Mouse (Mus musculus) midbrain, embryonic 10.5 days (tissue): Measurements from ENCODE around the gene Ccdc141. TPM values are rescaled to one million over a fixed set of nuclear protein-coding genes. Genes with fewer than 3 reads are reported as not detected.

Source experiments
- DNase-seq: peaks from one replicate; pipeline ENCODE4 v3.0.0-alpha.2; 2017; ENCODE audit warnings: low spot score
- H3K27ac ChIP-seq: fragments of 300-500 bp; sonication (generic); replicated peaks from 2 replicates; pipeline ENCODE4 v1.5.1; 2016; ENCODE audit warnings: mild to moderate bottlenecking
- H3K27me3 ChIP-seq: fragments of 300-500 bp; sonication (generic); 2 replicates; pipeline ENCODE4 v1.6.1; 2016; ENCODE audit warnings: low read depth, mild to moderate bottlenecking; ENCODE audit not compliant: poor library complexity, severe bottlenecking
- H3K36me3 ChIP-seq: fragments of 300-500 bp; sonication (generic); 2 replicates; pipeline ENCODE4 v1.6.1; 2016; ENCODE audit warnings: mild to moderate bottlenecking, moderate library complexity
- H3K4me1 ChIP-seq: fragments of 300-500 bp; sonication (generic); 2 replicates; pipeline ENCODE4 v1.6.1; 2016
- H3K4me3 ChIP-seq: fragments of 300-500 bp; sonication (generic); 2 replicates; pipeline ENCODE4 v1.5.1; 2016; ENCODE audit warnings: mild to moderate bottlenecking, moderate library complexity
- H3K9me3 ChIP-seq: fragments of 300-500 bp; sonication (generic); replicated peaks from 2 replicates; pipeline ENCODE4 v1.6.1; 2016; ENCODE audit warnings: mild to moderate bottlenecking
- WGBS: fragments of 180-500 bp; shearing (Covaris S2); methylation state at CpG from one replicate; pipeline ENCODE4 v1.1.7; 2016; 5-methylcytosine and 5-hydroxymethylcytosine counted together
- polyA plus RNA-seq: library from polyadenylated mRNA; unstranded; fragments of >200 nt; fragmentation: Nextera tagmentation; extraction: Ambion mirVana; gene quantifications from 2 replicates; pipeline ENCODE4 v1.2.1, GENCODE M21; 2016

The Ccdc141 gene
- polyA plus RNA-seq, 1 experiment from 2014 or later, result 4.3 TPM

GRCm38 (mm10) chr2:76981717-76982116 lies 188.7 kb downstream of the Ccdc141 start:
- Histone ChIP-seq H3K4me3 (no peak overlapping the region), H3K36me3 (no peaks in the 10 kb centered on the region), H3K4me1 (no peaks in the 10 kb centered on the region), H3K27ac (no peak overlapping the region), H3K9me3 (no peaks in the 10 kb centered on the region), H3K27me3 (no peaks in the 10 kb centered on the region)
- WGBS, result 77% methylated on average over 5 of the region's 5 CpGs
- DNase-seq, result no peak

- H3K4me3 ChIP-seq, result no peak overlapping the region
- H3K9me3 ChIP-seq, result no peaks in the 10 kb centered on the region
- no peaks in the 10 kb centered on the region for H3K27me3 ChIP-seq
- H3K27ac ChIP-seq, result no peak overlapping the region
- 46% methylated on average over 9 of the region's 9 CpGs for WGBS
- no peaks in the 10 kb centered on the region for H3K36me3 ChIP-seq
- no peak for DNase-seq
- H3K4me1 ChIP-seq, result no peaks in the 10 kb centered on the region
Observed at GRCm38 (mm10) chr2:76980146-76980545, 190.3 kb downstream of the Ccdc141 start.

GRCm38 (mm10) chr2:76977650-76978049 lies 192.8 kb downstream of the Ccdc141 start:
- 77% methylated on average over 6 of the region's 6 CpGs for WGBS
- Histone ChIP-seq H3K27me3 (no peaks in the 10 kb centered on the region), H3K4me3 (no peak overlapping the region), H3K9me3 (no peaks in the 10 kb centered on the region), H3K4me1 (no peaks in the 10 kb centered on the region), H3K36me3 (no peaks in the 10 kb centered on the region), H3K27ac (no peak overlapping the region)
- DNase-seq, result no peak

GRCm38 (mm10) chr2:76972051-76972450 lies 198.4 kb downstream of the Ccdc141 start:
- Histone ChIP-seq H3K4me1 (peaks cover 7% of the 10 kb centered on the region), H3K27ac (no peak overlapping the region), H3K4me3 (no peak overlapping the region), H3K9me3 (no peaks in the 10 kb centered on the region), H3K36me3 (no peaks in the 10 kb centered on the region), H3K27me3 (no peaks in the 10 kb centered on the region)
- DNase-seq, result no peak
- 63% methylated on average over 4 of the region's 4 CpGs for WGBS

- Histone ChIP-seq H3K4me3 (no peak overlapping the region), H3K36me3 (no peaks in the 10 kb centered on the region), H3K4me1 (peaks cover 7% of the 10 kb centered on the region), H3K9me3 (no peaks in the 10 kb centered on the region), H3K27ac (no peak overlapping the region), H3K27me3 (no peaks in the 10 kb centered on the region)
- 68% methylated on average over 5 of the region's 5 CpGs for WGBS
- no peak for DNase-seq
Observed at GRCm38 (mm10) chr2:76971069-76971468, 199.4 kb downstream of the Ccdc141 start.

- no peak for DNase-seq
- Histone ChIP-seq H3K27ac (no peak overlapping the region), H3K4me3 (no peak overlapping the region), H3K27me3 (no peaks in the 10 kb centered on the region), H3K4me1 (peaks cover 7% of the 10 kb centered on the region), H3K9me3 (no peaks in the 10 kb centered on the region), H3K36me3 (no peaks in the 10 kb centered on the region)
- WGBS, result 41% methylated on average over 4 of the region's 4 CpGs
Observed at GRCm38 (mm10) chr2:76970669-76971068, 199.8 kb downstream of the Ccdc141 start.

- Histone ChIP-seq H3K4me1 (peaks cover 7% of the 10 kb centered on the region), H3K36me3 (no peaks in the 10 kb centered on the region), H3K27ac (no peak overlapping the region), H3K27me3 (no peaks in the 10 kb centered on the region), H3K4me3 (no peak overlapping the region), H3K9me3 (no peaks in the 10 kb centered on the region)
- WGBS, result 71% methylated on average over 6 of the region's 6 CpGs
- no peak for DNase-seq
Observed at GRCm38 (mm10) chr2:76970204-76970603, 200.2 kb downstream of the Ccdc141 start.

- H3K4me1 ChIP-seq, result peaks cover 7% of the 10 kb centered on the region
- no peaks in the 10 kb centered on the region for H3K9me3 ChIP-seq
- H3K27me3 ChIP-seq, result no peaks in the 10 kb centered on the region
- H3K36me3 ChIP-seq, result no peaks in the 10 kb centered on the region
- H3K27ac ChIP-seq, result no peak overlapping the region
- WGBS, result 80% methylated on average over 21 of the region's 21 CpGs
- no peak for DNase-seq
- no peak overlapping the region for H3K4me3 ChIP-seq
Observed at GRCm38 (mm10) chr2:76969637-76970036, 200.8 kb downstream of the Ccdc141 start.

- no peak overlapping the region for H3K27ac ChIP-seq
- no peaks in the 10 kb centered on the region for H3K9me3 ChIP-seq
- no peak overlapping the region for H3K4me3 ChIP-seq
- 34% methylated on average over 8 of the region's 8 CpGs for WGBS
- no peaks in the 10 kb centered on the region for H3K27me3 ChIP-seq
- H3K4me1 ChIP-seq, result peaks cover 7% of the 10 kb centered on the region
- peak; percentile 72 for DNase-seq
- no peaks in the 10 kb centered on the region for H3K36me3 ChIP-seq
Observed at GRCm38 (mm10) chr2:76968919-76969318, 201.5 kb downstream of the Ccdc141 start.

- H3K4me3 ChIP-seq, result no peak overlapping the region
- H3K36me3 ChIP-seq, result no peaks in the 10 kb centered on the region
- H3K4me1 ChIP-seq, result no peaks in the 10 kb centered on the region
- no peak for DNase-seq
- no peaks in the 10 kb centered on the region for H3K27me3 ChIP-seq
- no peak overlapping the region for H3K27ac ChIP-seq
- 92% methylated on average over 6 of the region's 6 CpGs for WGBS
- no peaks in the 10 kb centered on the region for H3K9me3 ChIP-seq
Observed at GRCm38 (mm10) chr2:76966582-76966981, 203.9 kb downstream of the Ccdc141 start.

GRCm38 (mm10) chr2:76966013-76966412 lies 204.4 kb downstream of the Ccdc141 start:
- Histone ChIP-seq H3K27me3 (no peaks in the 10 kb centered on the region), H3K4me3 (no peak overlapping the region), H3K4me1 (no peaks in the 10 kb centered on the region), H3K9me3 (no peaks in the 10 kb centered on the region), H3K27ac (no peak overlapping the region), H3K36me3 (no peaks in the 10 kb centered on the region)
- DNase-seq, result no peak
- WGBS, result 89% methylated on average over 2 of the region's 2 CpGs

GRCm38 (mm10) chr2:76965542-76965941 lies 204.9 kb downstream of the Ccdc141 start:
- no peaks in the 10 kb centered on the region for H3K4me1 ChIP-seq
- DNase-seq, result no peak
- 94% methylated on average over 7 of the region's 7 CpGs for WGBS
- H3K4me3 ChIP-seq, result no peak overlapping the region
- no peaks in the 10 kb centered on the region for H3K9me3 ChIP-seq
- no peak overlapping the region for H3K27ac ChIP-seq
- no peaks in the 10 kb centered on the region for H3K36me3 ChIP-seq
- no peaks in the 10 kb centered on the region for H3K27me3 ChIP-seq

GRCm38 (mm10) chr2:76962045-76962432 lies 208.4 kb downstream of the Ccdc141 start:
- no peaks in the 10 kb centered on the region for H3K27me3 ChIP-seq
- H3K4me1 ChIP-seq, result no peaks in the 10 kb centered on the region
- H3K9me3 ChIP-seq, result no peaks in the 10 kb centered on the region
- 93% methylated on average over 6 of the region's 6 CpGs for WGBS
- no peaks in the 10 kb centered on the region for H3K36me3 ChIP-seq
- no peak for DNase-seq
- H3K27ac ChIP-seq, result no peak overlapping the region
- H3K4me3 ChIP-seq, result no peak overlapping the region

- Histone ChIP-seq H3K27me3 (no peaks in the 10 kb centered on the region), H3K27ac (no peak overlapping the region), H3K9me3 (no peaks in the 10 kb centered on the region), H3K4me1 (no peaks in the 10 kb centered on the region), H3K4me3 (no peak overlapping the region), H3K36me3 (no peaks in the 10 kb centered on the region)
- 88% methylated on average over 10 of the region's 10 CpGs for WGBS
- no peak for DNase-seq
Observed at GRCm38 (mm10) chr2:76961420-76962044, 208.9 kb downstream of the Ccdc141 start.
